Mouse (Mus musculus): ENCODE measurements around the gene Orai1. TPM values are rescaled to one million over a fixed set of nuclear protein-coding genes. Genes with fewer than 3 reads are reported as not detected.
A peak's percentile ranks its signal among the peaks of the same experiment; 100 is the strongest.

Orai1 gene
- polyA plus RNA-seq, 1 experiment, result 13.3 TPM

DNA sequence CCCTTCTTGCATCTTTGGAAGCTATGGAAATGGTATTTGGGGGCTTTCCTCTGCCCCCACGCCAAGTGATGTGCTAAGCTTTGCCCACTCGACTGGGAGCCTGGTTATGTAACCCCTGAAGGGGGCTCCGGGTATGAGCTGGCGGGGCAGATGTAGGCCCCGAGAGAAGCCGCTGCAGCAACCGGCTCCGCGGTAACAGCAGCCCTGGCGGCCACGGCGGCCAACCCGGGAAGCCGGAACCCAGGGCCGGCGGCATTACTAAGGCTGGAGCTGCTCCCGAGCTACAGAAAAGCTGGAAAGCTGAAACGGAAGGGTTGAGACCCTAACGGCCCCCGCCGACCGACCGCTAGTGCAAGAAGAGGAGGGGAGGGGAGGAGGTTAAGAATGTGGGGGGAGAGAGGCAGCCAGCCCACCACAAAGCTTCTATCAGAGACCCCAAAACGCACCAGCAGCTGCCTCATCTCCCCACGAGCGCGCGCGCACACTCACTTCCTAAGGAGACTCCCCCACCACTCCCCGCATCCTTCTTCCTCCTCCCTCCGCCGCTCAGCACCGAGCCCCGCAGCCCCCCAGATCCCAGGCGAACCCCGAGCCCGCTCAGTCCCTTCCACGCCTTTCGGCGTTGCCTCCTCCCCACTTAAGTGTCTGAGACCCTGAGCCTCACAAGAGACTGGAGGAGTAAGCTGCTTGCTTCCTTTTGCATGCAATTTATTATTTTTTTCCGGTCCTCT lies 26.7 kb upstream of the Orai1 start:
- peak overlapping the region; percentile 92 for H3K9ac ChIP-seq (ENCODE audit: low read depth, poor library complexity, severe bottlenecking)
- TF ChIP-seq EP300 (IDR thresholded peaks at IDR 0.05; ENCODE audit: insufficient read depth, low read depth, low read length), result 0 out of 2 replicates have a peak, but pooled peaks have one; percentile 22
- TF ChIP-seq CTCF (IDR thresholded peaks at IDR 0.05; ENCODE audit: low read depth, low read length), result no peak
- H3K4me3 ChIP-seq (ENCODE audit: low read depth, low read length), result peak overlapping the region; percentile 64
- no peak overlapping the region for H3K27ac ChIP-seq (ENCODE audit: insufficient read depth, low read length)
- H3K27me3 ChIP-seq (ENCODE audit: control insufficient read depth, insufficient read depth, low read length, poor library complexity, severe bottlenecking), result no peaks in the 10 kb centered on the region
- no peaks in the 10 kb centered on the region for H3K9me3 ChIP-seq (replicated peaks; ENCODE audit: control insufficient read depth, insufficient read depth, low read length, poor library complexity, severe bottlenecking)
- peaks cover 5% of the 10 kb centered on the region for H3K4me1 ChIP-seq (ENCODE audit: control insufficient read depth, insufficient read depth, low read length)
- H3K36me3 ChIP-seq (ENCODE audit: control insufficient read depth, insufficient read depth, low read length, poor library complexity, severe bottlenecking), result no peaks in the 10 kb centered on the region

DNA sequence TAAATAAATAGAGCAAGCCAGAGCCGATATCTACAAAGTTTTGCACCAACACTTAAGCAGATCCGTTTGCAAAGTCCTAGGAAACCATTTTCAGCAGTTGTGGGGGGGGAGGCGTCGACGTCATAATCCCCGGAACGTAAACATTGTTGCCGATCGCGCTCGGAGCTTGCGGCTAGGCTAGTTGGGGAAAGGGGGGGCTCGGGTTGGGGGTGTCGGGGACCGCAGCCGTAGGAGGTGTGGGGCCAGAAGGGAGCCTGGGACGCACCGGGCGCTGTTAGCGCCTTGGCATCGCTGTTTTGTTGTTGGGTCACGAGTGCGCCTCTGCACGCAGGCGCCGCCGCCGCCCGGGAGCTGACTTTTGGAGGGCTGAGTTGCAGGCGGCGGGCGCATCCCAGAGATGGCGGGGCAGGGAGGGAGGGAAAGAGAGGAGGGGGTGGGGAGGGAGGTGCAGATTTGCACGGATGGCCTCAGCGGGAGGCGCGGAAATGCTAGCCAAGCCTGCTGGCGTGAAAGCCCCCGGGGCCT lies 25.8 kb upstream of the Orai1 start:
- H3K4me1 ChIP-seq (ENCODE audit: control insufficient read depth, insufficient read depth, low read length), result peaks cover 5% of the 10 kb centered on the region
- no peaks in the 10 kb centered on the region for H3K9me3 ChIP-seq (replicated peaks; ENCODE audit: control insufficient read depth, insufficient read depth, low read length, poor library complexity, severe bottlenecking)
- H3K9ac ChIP-seq (ENCODE audit: low read depth, poor library complexity, severe bottlenecking), result peak overlapping the region; percentile 92
- no peaks in the 10 kb centered on the region for H3K27me3 ChIP-seq (ENCODE audit: control insufficient read depth, insufficient read depth, low read length, poor library complexity, severe bottlenecking)
- H3K4me3 ChIP-seq (ENCODE audit: low read depth, low read length), result peak overlapping the region; percentile 57
- H3K36me3 ChIP-seq (ENCODE audit: control insufficient read depth, insufficient read depth, low read length, poor library complexity, severe bottlenecking), result no peaks in the 10 kb centered on the region
- peak overlapping the region; percentile 12; the same call in 1 of the 2 replicates for H3K27ac ChIP-seq (ENCODE audit: insufficient read depth, low read length)
- TF ChIP-seq EP300 (IDR thresholded peaks at IDR 0.05; ENCODE audit: insufficient read depth, low read depth, low read length) (peak; percentile 79; the same call in 1 of the 2 replicates), CTCF (IDR thresholded peaks at IDR 0.05; ENCODE audit: low read depth, low read length) (no peak), POLR2A (IDR thresholded peaks at IDR 0.05; ENCODE audit: insufficient read depth, low read length) (no peak)

DNA sequence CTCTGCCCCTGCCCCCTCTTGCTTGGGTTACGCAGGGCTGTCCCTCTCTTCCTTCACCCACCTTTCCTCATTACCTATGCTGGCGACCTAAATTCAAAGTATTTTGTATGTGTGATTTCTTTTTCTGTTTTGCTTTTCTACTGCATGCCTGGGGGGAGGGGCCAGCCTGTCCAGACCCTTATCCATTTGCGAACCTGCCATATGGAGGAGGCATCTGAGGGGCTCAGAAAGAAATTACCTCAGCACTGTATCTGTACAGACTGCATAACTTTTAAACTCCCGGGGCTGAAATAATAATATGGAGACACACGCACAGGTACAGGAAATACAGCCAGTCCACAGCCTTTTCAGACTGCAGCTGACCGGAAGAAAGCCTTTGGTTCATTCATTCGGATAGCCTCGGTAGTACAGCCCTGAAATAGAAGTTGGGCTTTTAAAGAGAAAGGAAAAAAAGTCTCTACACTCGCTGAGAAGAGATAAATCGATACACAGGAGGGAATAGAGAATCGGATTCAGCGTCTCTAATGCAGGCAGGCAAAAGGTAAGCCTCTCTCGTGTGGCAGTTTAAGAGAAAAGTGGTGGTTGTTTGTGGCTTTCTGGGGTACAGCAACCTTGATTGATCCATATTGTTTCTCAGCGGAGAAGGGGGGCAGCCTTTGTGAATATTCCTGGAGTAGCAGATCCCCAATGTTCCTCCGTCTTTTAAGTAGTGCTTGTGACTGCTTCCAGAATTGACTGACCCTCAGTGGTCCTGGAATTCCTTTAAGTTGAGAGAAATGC lies 25.1 kb upstream of the Orai1 start, which contains the start of gene Kdm2b:
Gene Kdm2b, minus strand, starts transcription at position 273 of the 780 bp plus-strand sequence.
- Histone ChIP-seq H3K27ac (ENCODE audit: insufficient read depth, low read length) (peak within 1 kb of the TSS; percentile 86), H3K9me3 (replicated peaks; ENCODE audit: control insufficient read depth, insufficient read depth, low read length, poor library complexity, severe bottlenecking) (no peaks in the 10 kb centered on the region), H3K36me3 (ENCODE audit: control insufficient read depth, insufficient read depth, low read length, poor library complexity, severe bottlenecking) (no peaks in the 10 kb centered on the region), H3K4me1 (ENCODE audit: control insufficient read depth, insufficient read depth, low read length) (peaks cover 5% of the 10 kb centered on the region), H3K27me3 (ENCODE audit: control insufficient read depth, insufficient read depth, low read length, poor library complexity, severe bottlenecking) (no peaks in the 10 kb centered on the region), H3K4me3 (ENCODE audit: low read depth, low read length) (peak within 1 kb of the TSS; percentile 57), H3K9ac (ENCODE audit: low read depth, poor library complexity, severe bottlenecking) (peak within 1 kb of the TSS; percentile 92)
- TF ChIP-seq POLR2A (IDR thresholded peaks at IDR 0.05; ENCODE audit: insufficient read depth, low read length) (no peak), EP300 (IDR thresholded peaks at IDR 0.05; ENCODE audit: insufficient read depth, low read depth, low read length) (no peak), CTCF (IDR thresholded peaks at IDR 0.05; ENCODE audit: low read depth, low read length) (no peak)

DNA sequence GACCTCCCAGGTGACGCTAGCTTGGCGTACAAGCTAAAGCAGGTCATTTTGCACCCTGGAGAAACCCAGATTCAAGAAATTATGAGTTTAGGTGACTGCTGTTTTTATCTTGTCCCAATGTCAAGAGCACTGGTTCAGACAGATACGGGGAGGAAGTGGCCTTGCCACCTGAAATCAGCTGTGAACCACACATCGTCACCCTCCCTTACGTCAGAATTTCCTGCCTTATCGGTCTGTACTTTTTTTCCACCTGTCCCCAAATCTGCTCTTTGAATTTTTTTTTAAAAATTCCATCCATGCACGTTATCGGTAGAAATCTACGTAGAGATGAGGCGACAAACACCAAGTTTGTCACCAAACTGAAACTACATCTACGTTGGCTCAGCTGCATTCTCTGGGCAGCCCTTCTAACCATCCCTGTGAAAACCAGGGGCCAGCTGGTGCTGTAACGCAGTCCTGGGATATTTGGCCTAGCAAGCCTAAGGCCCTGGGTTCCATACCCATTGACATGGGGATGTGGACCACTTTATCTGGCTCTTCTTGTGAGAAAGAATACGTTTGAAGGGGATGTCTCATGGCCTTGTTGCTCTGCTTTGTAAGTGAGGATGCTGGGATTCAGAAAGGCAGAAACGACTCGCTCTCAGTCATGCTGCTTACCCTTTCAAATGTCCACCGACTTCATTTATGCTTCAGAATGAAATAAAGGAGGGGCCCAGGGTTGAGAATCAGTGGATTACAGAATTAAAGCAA lies 24.3 kb upstream of the Orai1 start:
- Histone ChIP-seq H3K4me3 (ENCODE audit: low read depth, low read length) (peak overlapping the region; percentile 57), H3K4me1 (ENCODE audit: control insufficient read depth, insufficient read depth, low read length) (peaks cover 2% of the 10 kb centered on the region), H3K27ac (ENCODE audit: insufficient read depth, low read length) (peak overlapping the region; percentile 86), H3K36me3 (ENCODE audit: control insufficient read depth, insufficient read depth, low read length, poor library complexity, severe bottlenecking) (no peaks in the 10 kb centered on the region), H3K27me3 (ENCODE audit: control insufficient read depth, insufficient read depth, low read length, poor library complexity, severe bottlenecking) (no peaks in the 10 kb centered on the region), H3K9me3 (replicated peaks; ENCODE audit: control insufficient read depth, insufficient read depth, low read length, poor library complexity, severe bottlenecking) (no peaks in the 10 kb centered on the region), H3K9ac (ENCODE audit: low read depth, poor library complexity, severe bottlenecking) (peak overlapping the region; percentile 92)
- no peak for TF ChIP-seq POLR2A (IDR thresholded peaks at IDR 0.05; ENCODE audit: insufficient read depth, low read length)
- TF ChIP-seq CTCF (IDR thresholded peaks at IDR 0.05; ENCODE audit: low read depth, low read length), result no peak
- TF ChIP-seq EP300 (IDR thresholded peaks at IDR 0.05; ENCODE audit: insufficient read depth, low read depth, low read length), result no peak

DNA sequence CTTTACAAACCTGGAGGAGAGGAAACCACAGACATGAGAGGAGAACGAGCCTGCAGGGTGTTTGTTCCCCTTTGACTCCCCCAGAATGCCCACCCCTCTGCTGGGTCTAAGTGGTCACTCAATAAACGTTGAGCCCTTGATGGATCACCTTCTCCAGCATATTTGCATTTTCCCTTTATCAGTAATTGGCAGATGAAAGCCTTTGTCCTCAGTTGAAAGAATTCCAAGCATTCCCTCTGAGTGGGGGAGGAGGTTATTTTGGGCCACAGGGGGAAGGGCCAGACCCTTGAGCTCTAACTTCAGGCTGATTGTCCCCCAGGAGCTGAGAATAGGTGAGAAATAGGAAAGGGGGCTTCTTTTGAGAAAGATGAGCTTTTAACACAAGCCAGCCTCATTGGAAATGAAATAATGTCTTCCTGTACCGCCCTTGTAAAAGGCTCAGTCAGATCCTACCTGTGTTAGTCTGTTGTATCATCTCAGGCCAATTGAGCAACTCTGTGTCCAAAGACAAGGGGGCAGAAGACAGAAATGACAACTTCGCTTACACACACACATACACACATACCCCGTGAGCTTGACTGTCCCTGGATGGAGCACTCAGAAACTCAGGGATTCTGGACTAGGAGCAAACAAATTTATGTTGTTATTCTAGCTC lies 23.4 kb upstream of the Orai1 start:
- peaks cover 2% of the 10 kb centered on the region for H3K4me1 ChIP-seq (ENCODE audit: control insufficient read depth, insufficient read depth, low read length)
- peak overlapping the region; percentile 92; the same call in 1 of the 2 replicates for H3K9ac ChIP-seq (ENCODE audit: low read depth, poor library complexity, severe bottlenecking)
- TF ChIP-seq CTCF (IDR thresholded peaks at IDR 0.05; ENCODE audit: low read depth, low read length), result no peak
- TF ChIP-seq EP300 (IDR thresholded peaks at IDR 0.05; ENCODE audit: insufficient read depth, low read depth, low read length), result peak; percentile 69
- no peaks in the 10 kb centered on the region for H3K36me3 ChIP-seq (ENCODE audit: control insufficient read depth, insufficient read depth, low read length, poor library complexity, severe bottlenecking)
- no peaks in the 10 kb centered on the region for H3K27me3 ChIP-seq (ENCODE audit: control insufficient read depth, insufficient read depth, low read length, poor library complexity, severe bottlenecking)
- H3K4me3 ChIP-seq (ENCODE audit: low read depth, low read length), result peak overlapping the region; percentile 23; the same call in 1 of the 2 replicates
- H3K27ac ChIP-seq (ENCODE audit: insufficient read depth, low read length), result peak overlapping the region; percentile 86
- no peaks in the 10 kb centered on the region for H3K9me3 ChIP-seq (replicated peaks; ENCODE audit: control insufficient read depth, insufficient read depth, low read length, poor library complexity, severe bottlenecking)
